In the genomic region with DNA sequence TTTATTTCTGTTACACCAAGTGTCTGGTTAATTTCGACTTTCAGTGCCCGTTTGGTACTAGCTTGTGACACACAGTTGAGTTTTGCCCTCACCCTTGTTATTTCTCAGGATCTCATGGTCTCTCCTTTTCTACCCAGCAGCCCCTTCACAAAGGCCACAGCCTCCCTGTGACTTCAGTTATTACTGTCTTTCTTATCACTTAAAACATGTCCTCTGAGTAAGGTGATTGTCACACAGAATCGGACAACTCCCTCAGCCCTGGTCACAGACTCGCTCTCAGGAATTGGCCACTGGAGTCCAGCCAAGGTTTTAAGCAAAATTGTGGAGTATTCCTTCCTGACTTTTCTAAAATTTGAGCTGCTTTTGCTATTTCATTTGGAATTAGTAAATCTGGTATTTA, we compare ENCODE assay signal across 15 mouse cellular contexts.
"Had no signal": no experiment of that assay in that cellular context is flagged by ENCODE, and none has a peak within 500 bp of the region (broad histone marks: within the 10 kb centered on the region; RNA-seq: fewer than 3 reads in every experiment).

No protein-coding gene starts in this region.

- H3K27ac ChIP-seq: liver, embryonic 15.5 days; macrophage; midbrain, embryonic 13.5 days; midbrain, embryonic 15.5 days; neural tube, embryonic 12.5 days had no signal

- DNase-seq: liver, postnatal 0 days; lung, adult 2 months; lung, postnatal 10 days; right cerebral cortex, postnatal 14 days; right cerebral cortex, postnatal 4 days; spleen, adult 18-20 months; thymus, adult 18-20 months; thymus, postnatal 14 days; thymus, postnatal 36 days had no signal

- H3K9me3 ChIP-seq: liver, embryonic 15.5 days; midbrain, embryonic 13.5 days; midbrain, embryonic 15.5 days; neural tube, embryonic 12.5 days had no signal

- H3K36me3 ChIP-seq: liver, embryonic 15.5 days had no signal

- H3K4me3 ChIP-seq: liver, embryonic 15.5 days; midbrain, embryonic 13.5 days; midbrain, embryonic 15.5 days; neural tube, embryonic 12.5 days had no signal

- H3K27me3 ChIP-seq: liver, embryonic 15.5 days; midbrain, embryonic 13.5 days; midbrain, embryonic 15.5 days; neural tube, embryonic 12.5 days had no signal

- ATAC-seq: liver, postnatal 0 days; midbrain, embryonic 13.5 days; midbrain, embryonic 15.5 days had no signal

- H3K9ac ChIP-seq: liver, embryonic 15.5 days; liver, postnatal 0 days; midbrain, embryonic 13.5 days; midbrain, embryonic 15.5 days; neural tube, embryonic 12.5 days had no signal

- H3K4me1 ChIP-seq: liver, embryonic 15.5 days had no signal

- H3K4me2 ChIP-seq: liver, embryonic 15.5 days; midbrain, embryonic 11.5 days; midbrain, embryonic 13.5 days; midbrain, embryonic 15.5 days; neural tube, embryonic 12.5 days had no signal
